Mouse (Mus musculus): ENCODE results near the gene Smtn. TPM values are rescaled to one million over a fixed set of nuclear protein-coding genes. Genes with fewer than 3 reads are reported as not detected.
A peak's percentile ranks its signal among the peaks of the same experiment; 100 is the strongest.

Gene Smtn
- polyA plus RNA-seq, 1 experiment from 2014 or later, result 108 TPM

GRCm38 (mm10) chr11:3487952-3488570 is 52.4 kb downstream of the Smtn start, which contains the start of gene Pla2g3:
Gene Pla2g3 (plus strand): TSS chr11:3488284.
- no peaks in the 10 kb centered on the region for H3K27me3 ChIP-seq (ENCODE audit: insufficient read depth, low read length)
- no peak within 1 kb of the TSS for H3K27ac ChIP-seq (ENCODE audit: low read depth)
- H3K4me2 ChIP-seq, result no peak within 1 kb of the TSS
- H3K36me3 ChIP-seq (ENCODE audit: insufficient read depth), result no peaks in the 10 kb centered on the region
- DNase-seq (peak; percentile 12), ATAC-seq (ENCODE audit: insufficient read depth) (no peak; the same call in 1 of the 2 replicates)
- no peak within 1 kb of the TSS for H3K4me3 ChIP-seq (ENCODE audit: low read depth, low read length)
- H3K9me3 ChIP-seq (ENCODE audit: low read depth, low read length), result no peaks in the 10 kb centered on the region
- no peak within 1 kb of the TSS for H3K9ac ChIP-seq
- WGBS, result 15% methylated on average over 11 of the region's 11 CpGs
- no peaks in the 10 kb centered on the region; the same call in 1 of the 2 replicates for H3K4me1 ChIP-seq (ENCODE audit: insufficient read depth)
- TF ChIP-seq CTCF (IDR thresholded peaks at IDR 0.05; ENCODE audit: low read depth), result no peak

GRCm38 (mm10) chr11:3486349-3486748 is 54.1 kb downstream of the Smtn start:
- no peaks in the 10 kb centered on the region for H3K9me3 ChIP-seq (ENCODE audit: low read depth, low read length)
- 64% methylated on average over 7 of the region's 7 CpGs for WGBS
- no peak overlapping the region for H3K9ac ChIP-seq
- no peaks in the 10 kb centered on the region for H3K27me3 ChIP-seq (ENCODE audit: insufficient read depth, low read length)
- H3K4me1 ChIP-seq (ENCODE audit: insufficient read depth), result no peaks in the 10 kb centered on the region; the same call in 1 of the 2 replicates
- ATAC-seq (ENCODE audit: insufficient read depth) (no peak), DNase-seq (no peak)
- no peaks in the 10 kb centered on the region for H3K36me3 ChIP-seq (ENCODE audit: insufficient read depth)
- no peak for TF ChIP-seq CTCF (IDR thresholded peaks at IDR 0.05; ENCODE audit: low read depth)
- no peak overlapping the region for H3K4me3 ChIP-seq (ENCODE audit: low read depth, low read length)
- no peak overlapping the region for H3K4me2 ChIP-seq
- H3K27ac ChIP-seq (ENCODE audit: low read depth), result no peak overlapping the region

GRCm38 (mm10) chr11:3483980-3484642 is 56.3 kb downstream of the Smtn start:
- Histone ChIP-seq H3K27me3 (ENCODE audit: insufficient read depth, low read length) (no peaks in the 10 kb centered on the region), H3K4me3 (ENCODE audit: low read depth, low read length) (no peak overlapping the region), H3K4me1 (ENCODE audit: insufficient read depth) (no peaks in the 10 kb centered on the region), H3K9ac (no peak overlapping the region), H3K27ac (ENCODE audit: low read depth) (no peak overlapping the region), H3K9me3 (ENCODE audit: low read depth, low read length) (no peaks in the 10 kb centered on the region), H3K4me2 (no peak overlapping the region), H3K36me3 (ENCODE audit: insufficient read depth) (no peaks in the 10 kb centered on the region)
- DNase-seq, result peak; percentile 55
- ATAC-seq (ENCODE audit: insufficient read depth), result peak; percentile 52; the same call in 1 of the 2 replicates
- WGBS, result 48% methylated on average over 11 of the region's 11 CpGs
- TF ChIP-seq CTCF (IDR thresholded peaks at IDR 0.05; ENCODE audit: low read depth), result no peak

- ATAC-seq (ENCODE audit: insufficient read depth), result no peak
- no peaks in the 10 kb centered on the region for H3K9me3 ChIP-seq (ENCODE audit: low read depth, low read length)
- H3K9ac ChIP-seq, result no peak overlapping the region
- no peaks in the 10 kb centered on the region for H3K27me3 ChIP-seq (ENCODE audit: insufficient read depth, low read length)
- H3K27ac ChIP-seq (ENCODE audit: low read depth), result no peak overlapping the region
- H3K4me1 ChIP-seq (ENCODE audit: insufficient read depth), result no peaks in the 10 kb centered on the region
- H3K36me3 ChIP-seq (ENCODE audit: insufficient read depth), result no peaks in the 10 kb centered on the region
- DNase-seq, result no peak
- TF ChIP-seq CTCF (IDR thresholded peaks at IDR 0.05; ENCODE audit: low read depth), result no peak
- H3K4me2 ChIP-seq, result no peak overlapping the region
- H3K4me3 ChIP-seq (ENCODE audit: low read depth, low read length), result no peak overlapping the region
Measured at GRCm38 (mm10) chr11:3475489-3475888, 64.9 kb downstream of the Smtn start.

- Histone ChIP-seq H3K36me3 (ENCODE audit: insufficient read depth) (no peaks in the 10 kb centered on the region), H3K4me3 (ENCODE audit: low read depth, low read length) (no peak overlapping the region), H3K4me1 (ENCODE audit: insufficient read depth) (no peaks in the 10 kb centered on the region), H3K9me3 (ENCODE audit: low read depth, low read length) (no peaks in the 10 kb centered on the region), H3K27me3 (ENCODE audit: insufficient read depth, low read length) (no peaks in the 10 kb centered on the region), H3K9ac (no peak overlapping the region), H3K4me2 (no peak overlapping the region), H3K27ac (ENCODE audit: low read depth) (no peak overlapping the region)
- DNase-seq, result no peak
- ATAC-seq (ENCODE audit: insufficient read depth), result no peak
- 84% methylated on average over 7 of the region's 7 CpGs for WGBS
- peak; percentile 65 for TF ChIP-seq CTCF (IDR thresholded peaks at IDR 0.05; ENCODE audit: low read depth)
Measured at GRCm38 (mm10) chr11:3474480-3475115, 65.8 kb downstream of the Smtn start.

GRCm38 (mm10) chr11:3472484-3472883 is 67.9 kb downstream of the Smtn start:
- Histone ChIP-seq H3K36me3 (ENCODE audit: insufficient read depth) (no peaks in the 10 kb centered on the region), H3K4me1 (ENCODE audit: insufficient read depth) (no peaks in the 10 kb centered on the region), H3K4me3 (ENCODE audit: low read depth, low read length) (no peak overlapping the region), H3K4me2 (no peak overlapping the region), H3K27ac (ENCODE audit: low read depth) (no peak overlapping the region), H3K9me3 (ENCODE audit: low read depth, low read length) (no peaks in the 10 kb centered on the region), H3K9ac (no peak overlapping the region), H3K27me3 (ENCODE audit: insufficient read depth, low read length) (no peaks in the 10 kb centered on the region)
- 33% methylated on average over 1 of the region's 1 CpGs for WGBS
- TF ChIP-seq CTCF (IDR thresholded peaks at IDR 0.05; ENCODE audit: low read depth), result peak; percentile 90
- ATAC-seq (ENCODE audit: insufficient read depth) (peak; percentile 82; the same call in 1 of the 2 replicates), DNase-seq (peak; percentile 95)

GRCm38 (mm10) chr11:3471448-3471850 is 69.0 kb downstream of the Smtn start:
- no peaks in the 10 kb centered on the region for H3K9me3 ChIP-seq (ENCODE audit: low read depth, low read length)
- 30% methylated on average over 11 of the region's 11 CpGs for WGBS
- no peak for TF ChIP-seq CTCF (IDR thresholded peaks at IDR 0.05; ENCODE audit: low read depth)
- ATAC-seq (ENCODE audit: insufficient read depth) (no peak), DNase-seq (no peak)
- H3K27ac ChIP-seq (ENCODE audit: low read depth), result no peak overlapping the region
- H3K9ac ChIP-seq, result no peak overlapping the region
- H3K4me1 ChIP-seq (ENCODE audit: insufficient read depth), result no peaks in the 10 kb centered on the region
- no peak overlapping the region for H3K4me2 ChIP-seq
- H3K4me3 ChIP-seq (ENCODE audit: low read depth, low read length), result no peak overlapping the region
- H3K27me3 ChIP-seq (ENCODE audit: insufficient read depth, low read length), result no peaks in the 10 kb centered on the region
- H3K36me3 ChIP-seq (ENCODE audit: insufficient read depth), result no peaks in the 10 kb centered on the region

Other genes starting within 250 kb of the Smtn start
- gene Pik3ip1, start 210.2 kb downstream of the Smtn start, polyA plus RNA-seq (2014; fragmentation: Nextera tagmentation; extraction: Ambion mirVana), result 6.4 and 8.5 TPM in 2 replicates
- 45.3 and 49.1 TPM in 2 replicates for gene Limk2, start 131.4 kb downstream of the Smtn start, polyA plus RNA-seq (2014; fragmentation: Nextera tagmentation; extraction: Ambion mirVana)
- 37.9 and 40.7 TPM in 2 replicates for gene Rnf185, start 88.2 kb downstream of the Smtn start, polyA plus RNA-seq (2014; fragmentation: Nextera tagmentation; extraction: Ambion mirVana)
- gene Pla2g3, start 52.3 kb downstream of the Smtn start, polyA plus RNA-seq (2014; fragmentation: Nextera tagmentation; extraction: Ambion mirVana), result 0.46 and 0.47 TPM in 2 replicates
- 1.2 and 1.5 TPM in 2 replicates for gene Inpp5j, start 35.8 kb downstream of the Smtn start, polyA plus RNA-seq (2014; fragmentation: Nextera tagmentation; extraction: Ambion mirVana)
- 100 and 110 TPM in 2 replicates for gene Selenom, start 25.9 kb downstream of the Smtn start, polyA plus RNA-seq (2014; fragmentation: Nextera tagmentation; extraction: Ambion mirVana)
- 25.7 and 27.1 TPM in 2 replicates for gene Morc2a, start 108.6 kb upstream of the Smtn start, polyA plus RNA-seq (2014; fragmentation: Nextera tagmentation; extraction: Ambion mirVana)

Measured in lung, embryonic 14.5 days (tissue).